ENCODE assay signal across 17 mouse cellular contexts in genomic region chr4:104420983-104421680, GRCm38 (mm10).
"Had no signal": no experiment of that assay in that cellular context is flagged by ENCODE, and none has a peak within 500 bp of the region (broad histone marks: within the 10 kb centered on the region; RNA-seq: fewer than 3 reads in every experiment).

No protein-coding gene starts in this region.

- DNase-seq: left cerebral cortex, postnatal 4 days; liver; liver, embryonic 13.5 days; liver, postnatal 0 days; lung, adult 18-20 months; lung, adult 2 months; lung, embryonic 14.5 days; lung, postnatal 10 days; lung, postnatal 14 days; lung, postnatal 36 days; lung, postnatal 4 days; midbrain, embryonic 14.5 days had no signal

- ATAC-seq: liver, embryonic 12.5 days; liver, postnatal 0 days; lung, postnatal 0 days; midbrain, embryonic 13.5 days; midbrain, embryonic 15.5 days; midbrain, embryonic 16.5 days had no signal
